Mouse (Mus musculus) left cerebral cortex, postnatal 25 days (tissue): ENCODE results near the gene Hist2h2aa2. TPM values are rescaled to one million over a fixed set of nuclear protein-coding genes. Genes with fewer than 3 reads are reported as not detected.
A peak's percentile ranks its signal among the peaks of the same experiment; 100 is the strongest.
"Not testable (repeated sequence)": the region's sequence is repeated elsewhere in the genome, so short reads cannot be mapped to it uniquely, and the experiment has no call there.

Experiments
- DNase-seq, 2 experiments: peaks; one replicate each; pipeline ENCODE4 v3.0.0; 2022; ENCODE audit warnings: low spot score in 2 of 2, mixed read lengths in 1 of 2
- intact Hi-C: fragments of 180-260 bp; cut with DNase I; formaldehyde crosslinking; loops from one replicate; pipeline ENCODE4 v1.15.1; 2025
- microRNA-seq, 2 experiments: library from miRNA; unstranded; fragments of <30 nt; microRNA quantifications; one replicate each; pipeline ENCODE4 v1.2.0; 2022
- total RNA-seq, 2 experiments: library from RNA; stranded (reverse); gene quantifications; 2 replicates each; pipeline ENCODE4 v1.2.3; 2021

The Hist2h2aa2 gene
- total RNA-seq, 2 experiments from 2014 or later = 158 to 179 TPM

GRCm38 (mm10) chr3:96219661-96220130 lies 20.4 kb downstream of the Hist2h2aa2 start, which contains the start of the genes Bola1 and Hist2h2ab:
TSS of gene Bola1 (minus strand) at chr3:96219709.
TSS of gene Hist2h2ab (plus strand) at chr3:96219865.
- peak; percentile 82 to 95 for DNase-seq
- intact Hi-C loops = loop anchor here (2.0 to 5.0 kb wide), 2 partner anchors 43 to 147 kb away; partner anchors contain the start of gene Hist2h4

DNA sequence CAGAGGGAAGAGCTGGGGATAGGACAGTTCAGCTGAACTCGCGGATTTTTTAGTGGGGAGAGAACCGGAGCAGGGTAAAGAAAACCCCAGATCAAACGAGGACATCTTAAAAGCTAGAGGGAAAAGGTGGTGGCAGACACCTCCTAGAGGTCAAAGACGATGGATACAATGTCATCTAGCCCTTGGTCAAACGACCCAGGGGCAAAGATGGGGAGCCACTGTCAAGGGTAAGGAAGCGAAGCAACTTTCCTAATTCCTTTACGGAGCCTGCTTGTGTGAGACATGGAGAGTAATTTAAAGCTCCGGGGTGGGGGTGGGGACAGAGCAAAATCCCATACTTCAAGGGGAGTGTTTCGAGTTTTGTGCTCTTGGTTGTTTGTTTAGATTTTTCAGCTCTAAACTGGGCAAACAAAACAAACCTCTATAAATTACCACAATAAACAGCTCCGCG lies 20.9 kb downstream of the Hist2h2aa2 start:
- intact Hi-C loops = loop anchor here (5.0 kb wide), 1 partner anchor 147 kb away; no protein-coding TSS in a partner anchor
- DNase-seq = peak in 1 of 2 experiments; percentile 48

- no peak for DNase-seq
- intact Hi-C loops = no loop called here
Observed at GRCm38 (mm10) chr3:96209242-96209641, 30.8 kb downstream of the Hist2h2aa2 start.

- no peak for DNase-seq
- intact Hi-C loops = no loop called here
Observed at GRCm38 (mm10) chr3:96207819-96208218, 32.3 kb downstream of the Hist2h2aa2 start.

DNA sequence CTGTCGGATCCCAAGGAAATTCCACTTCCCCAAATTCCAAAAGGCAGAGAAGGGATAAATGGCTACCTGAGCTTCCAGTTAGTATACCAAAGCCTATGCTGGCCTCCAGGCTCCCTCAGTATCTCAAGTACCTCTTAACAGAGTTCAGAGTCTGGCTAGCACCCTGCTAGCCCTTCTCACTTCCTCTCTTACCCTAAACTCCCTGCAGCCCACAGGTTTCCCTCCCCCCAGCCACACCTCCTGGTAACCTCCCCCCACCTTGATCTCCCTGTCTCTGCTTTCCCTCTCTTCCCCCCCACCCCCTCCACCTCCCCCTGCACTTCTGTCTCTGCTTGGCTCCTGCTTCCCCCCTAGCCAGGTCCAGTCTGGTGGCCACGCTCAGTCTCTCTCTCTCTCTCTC lies 40.3 kb downstream of the Hist2h2aa2 start:
- DNase-seq = no peak
- intact Hi-C loops = no loop called here

DNA sequence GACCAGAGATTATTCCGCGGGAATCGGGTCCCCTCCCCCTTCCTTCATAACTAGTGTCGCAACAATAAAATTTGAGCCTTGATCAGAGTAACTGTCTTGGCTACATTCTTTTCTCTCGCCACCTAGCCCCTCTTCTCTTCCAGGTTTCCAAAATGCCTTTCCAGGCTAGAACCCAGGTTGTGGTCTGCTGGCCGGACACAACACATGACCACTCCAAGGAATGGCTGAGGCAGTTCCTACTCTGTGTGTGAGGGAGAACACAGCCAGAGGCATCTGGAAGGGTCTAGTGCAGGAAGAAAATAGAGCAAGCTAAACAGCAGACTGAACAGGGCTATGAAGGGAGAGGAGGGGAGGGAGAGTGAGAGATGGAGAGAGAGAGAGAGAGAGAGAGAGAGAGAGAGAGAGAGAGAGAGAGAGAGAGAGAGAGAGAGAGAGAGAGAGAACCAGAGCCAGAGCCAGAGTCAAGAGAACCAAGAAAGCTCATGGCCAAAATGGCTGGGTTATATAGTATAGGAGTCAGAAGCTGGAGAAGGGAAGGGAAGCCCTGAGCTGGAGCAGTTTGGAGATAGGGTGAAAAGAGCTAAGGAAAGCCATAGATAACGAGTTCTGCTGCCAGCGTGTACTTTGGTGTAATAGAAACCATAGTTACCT lies 41.4 kb downstream of the Hist2h2aa2 start:
- DNase-seq, intact Hi-C loops: not testable (repeated sequence)

DNA sequence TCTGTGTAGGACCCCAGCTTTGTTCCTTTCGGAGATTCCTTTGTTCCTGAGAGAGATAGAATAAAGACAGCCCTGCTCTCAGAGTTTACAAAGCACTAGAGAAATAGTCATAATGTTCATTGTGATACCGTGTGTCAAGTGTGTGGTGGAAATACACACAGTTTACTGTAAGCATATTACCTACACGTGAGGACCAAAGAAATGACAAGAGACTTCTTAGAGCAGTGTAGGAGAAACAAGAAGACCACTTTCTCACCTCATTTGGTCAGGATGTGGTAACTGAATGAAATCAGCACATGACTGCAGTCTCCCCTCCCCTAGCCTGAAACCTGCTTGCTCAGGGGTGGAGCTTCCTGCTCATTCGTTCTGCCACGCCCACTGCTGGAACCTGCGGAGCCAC lies 41.9 kb downstream of the Hist2h2aa2 start:
- no peak for DNase-seq
- intact Hi-C loops = no loop called here

GRCm38 (mm10) chr3:96197129-96197749 lies 42.8 kb downstream of the Hist2h2aa2 start:
- peak; percentile 92 to 98 for DNase-seq
- intact Hi-C loops = no loop called here

- intact Hi-C loops = no loop called here
- peak in 1 of 2 experiments; percentile 38 for DNase-seq
Observed at GRCm38 (mm10) chr3:96196437-96197128, 43.5 kb downstream of the Hist2h2aa2 start.

DNA sequence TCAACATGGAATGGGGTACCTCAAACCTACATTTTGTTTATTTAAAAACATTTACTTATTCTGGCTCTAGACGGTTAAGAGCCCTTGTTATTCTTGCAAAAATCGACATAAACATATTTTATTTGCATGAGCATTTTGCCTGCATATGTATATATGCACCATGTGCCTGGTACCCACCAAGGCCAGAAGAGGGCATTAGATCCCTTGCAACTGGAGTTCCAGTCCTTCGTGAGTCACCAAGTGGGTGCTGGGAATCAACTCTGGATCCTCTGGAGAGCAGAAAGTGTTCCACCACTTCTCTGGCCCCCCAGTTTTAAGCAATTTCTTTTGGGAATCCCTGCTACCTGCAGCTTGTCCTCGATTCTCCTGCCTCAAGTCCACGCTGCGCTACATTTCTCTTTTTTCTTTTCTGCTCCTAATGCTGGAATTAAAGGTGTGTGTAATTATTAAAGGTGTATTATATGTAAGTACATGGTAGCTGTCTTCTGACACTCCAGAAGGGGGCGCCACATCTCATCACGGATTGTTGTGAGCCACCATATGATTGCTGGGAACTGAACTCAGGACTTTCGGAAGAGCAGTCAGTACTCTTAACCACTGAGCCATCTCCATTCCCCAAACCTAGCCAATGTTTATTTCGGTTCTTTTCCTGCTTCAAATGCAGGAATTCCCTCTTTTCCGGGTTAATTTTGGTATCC lies 44.3 kb downstream of the Hist2h2aa2 start:
- intact Hi-C loops = no loop called here
- no peak for DNase-seq

- no peak for DNase-seq
- intact Hi-C loops = no loop called here
Observed at GRCm38 (mm10) chr3:96194966-96195365, 45.1 kb downstream of the Hist2h2aa2 start.

- no peak for DNase-seq
- intact Hi-C loops = no loop called here
Observed at GRCm38 (mm10) chr3:96192977-96193376, 47.1 kb downstream of the Hist2h2aa2 start.

Small RNA genes lying within 50 kb of the gene (microRNA-seq; reads per million reads assigned to microRNA genes)
- gene Gm44492 (0 reads per million in 2 experiments), gene Gm47311 (0 reads per million in 2 experiments), gene Gm47313 (0 reads per million in 2 experiments)

Other genes starting within 250 kb of the Hist2h2aa2 start
- 10 to 100 TPM; 71.6 to 84.8 TPM for gene Plekho1, start 244.3 kb downstream of the Hist2h2aa2 start, total RNA-seq
- 10 to 100 TPM; 41.8 to 47.1 TPM for gene Vps45, start 181.8 kb downstream of the Hist2h2aa2 start, total RNA-seq
- gene Otud7b, start 135.7 kb downstream of the Hist2h2aa2 start, total RNA-seq = 10 to 100 TPM; 24.6 to 27.7 TPM
- gene Mtmr11, start 78.3 kb downstream of the Hist2h2aa2 start, total RNA-seq = 1 to 10 TPM; 6.4 to 6.8 TPM
- 10 to 100 TPM; 39.6 to 43.4 TPM for gene Sf3b4, start 67.9 kb downstream of the Hist2h2aa2 start, total RNA-seq
- 100 to 1,000 TPM; 429 to 435 TPM for gene Sv2a, start 59.1 kb downstream of the Hist2h2aa2 start, total RNA-seq
- 10 to 100 TPM; 15.6 to 16.9 TPM for gene Bola1, start 20.6 kb downstream of the Hist2h2aa2 start, total RNA-seq
- gene Hist2h2ab, start 20.4 kb downstream of the Hist2h2aa2 start, total RNA-seq = 1 to 10 TPM; 4.8 to 8.9 TPM
- gene Hist2h2ac, start 19.4 kb downstream of the Hist2h2aa2 start, total RNA-seq = 10 to 100 TPM; 18.3 to 24.3 TPM
- 1 to 10 TPM; 5.4 to 5.9 TPM for gene Hist2h2be, start 19.2 kb downstream of the Hist2h2aa2 start, total RNA-seq
- gene Hist2h3c2, start 1.1 kb downstream of the Hist2h2aa2 start, total RNA-seq = 1 to 10 TPM; 5.6 to 7.5 TPM
- gene Hist2h2aa1, start 5.2 kb upstream of the Hist2h2aa2 start, total RNA-seq = 1 to 10 TPM; 6.9 to 9.0 TPM
- gene Hist2h3c1, start 6.4 kb upstream of the Hist2h2aa2 start, total RNA-seq = not detected
- gene Hist2h4, start 23.0 kb upstream of the Hist2h2aa2 start, total RNA-seq = 10 to 100 TPM; 25.6 to 30.9 TPM
- gene Hist2h3b, start 28.4 kb upstream of the Hist2h2aa2 start, total RNA-seq = 10 to 100 TPM; 41.5 to 49.1 TPM
- gene Hist2h2bb, start 29.5 kb upstream of the Hist2h2aa2 start, total RNA-seq = 100 to 1,000 TPM; 102 to 120 TPM
- gene Fcgr1, start 53.7 kb upstream of the Hist2h2aa2 start, total RNA-seq = 1 to 10 TPM; 2.3 to 2.8 TPM
- gene BC107364, start 212.0 kb upstream of the Hist2h2aa2 start, total RNA-seq = not detected